Mouse (Mus musculus) ES-Bruce4 (cell line): ENCODE results near the gene Xrcc3. TPM values are rescaled to one million over a fixed set of nuclear protein-coding genes. Genes with fewer than 3 reads are reported as not detected.

Source experiments
- H3K27ac ChIP-seq: 2 replicates; pipeline ENCODE4 v1.5.1; 2012; ENCODE audit warnings: low read length, inconsistent platforms; ENCODE audit not compliant: insufficient read depth
- H3K27me3 ChIP-seq: 2 replicates; pipeline ENCODE4 v1.6.1; 2012; ENCODE audit warnings: mild to moderate bottlenecking, low read length, inconsistent platforms; ENCODE audit not compliant: control insufficient read depth, poor library complexity, insufficient read depth, severe bottlenecking
- H3K36me3 ChIP-seq: 2 replicates; pipeline ENCODE4 v1.6.1; 2012; ENCODE audit warnings: inconsistent platforms, mild to moderate bottlenecking, low read length, moderate library complexity; ENCODE audit not compliant: control insufficient read depth, poor library complexity, insufficient read depth, severe bottlenecking
- H3K4me1 ChIP-seq: one replicate; pipeline ENCODE4 v1.8.1; 2011; ENCODE audit warnings: low read length; ENCODE audit not compliant: control insufficient read depth, insufficient read depth
- H3K4me3 ChIP-seq: 2 replicates; pipeline ENCODE4 v1.5.1; 2011; ENCODE audit warnings: low read depth, mild to moderate bottlenecking, low read length
- H3K9ac ChIP-seq: 2 replicates; pipeline ENCODE4 v1.6.1; 2012; ENCODE audit warnings: low read depth, mild to moderate bottlenecking, inconsistent platforms; ENCODE audit not compliant: poor library complexity, severe bottlenecking
- H3K9me3 ChIP-seq: replicated peaks from 2 replicates; pipeline ENCODE4 v1.6.1; 2012; ENCODE audit warnings: mild to moderate bottlenecking, low read length, inconsistent platforms; ENCODE audit not compliant: control insufficient read depth, poor library complexity, insufficient read depth, severe bottlenecking
- CTCF ChIP-seq: IDR thresholded peaks from one replicate; pipeline ENCODE4 v1.8.1; 2011; ENCODE audit warnings: low read depth, low read length
- EP300 ChIP-seq: IDR thresholded peaks from 2 replicates; pipeline ENCODE4 v1.6.1; 2011; ENCODE audit warnings: low read depth, low read length; ENCODE audit not compliant: insufficient read depth
- POLR2A ChIP-seq: IDR thresholded peaks from one replicate; pipeline ENCODE4 v1.8.1; 2011; ENCODE audit warnings: low read length; ENCODE audit not compliant: insufficient read depth
- polyA plus RNA-seq: library from polyadenylated mRNA; stranded (reverse); fragments of >200 nt; gene quantifications from 2 replicates; pipeline ENCODE4 v1.2.4, GENCODE M21; 2011; ENCODE audit warnings: low read depth; ENCODE audit not compliant: missing spikeins, insufficient read depth, insufficient read length

Gene Xrcc3
- polyA plus RNA-seq, 1 experiment, result 14.3 TPM

DNA sequence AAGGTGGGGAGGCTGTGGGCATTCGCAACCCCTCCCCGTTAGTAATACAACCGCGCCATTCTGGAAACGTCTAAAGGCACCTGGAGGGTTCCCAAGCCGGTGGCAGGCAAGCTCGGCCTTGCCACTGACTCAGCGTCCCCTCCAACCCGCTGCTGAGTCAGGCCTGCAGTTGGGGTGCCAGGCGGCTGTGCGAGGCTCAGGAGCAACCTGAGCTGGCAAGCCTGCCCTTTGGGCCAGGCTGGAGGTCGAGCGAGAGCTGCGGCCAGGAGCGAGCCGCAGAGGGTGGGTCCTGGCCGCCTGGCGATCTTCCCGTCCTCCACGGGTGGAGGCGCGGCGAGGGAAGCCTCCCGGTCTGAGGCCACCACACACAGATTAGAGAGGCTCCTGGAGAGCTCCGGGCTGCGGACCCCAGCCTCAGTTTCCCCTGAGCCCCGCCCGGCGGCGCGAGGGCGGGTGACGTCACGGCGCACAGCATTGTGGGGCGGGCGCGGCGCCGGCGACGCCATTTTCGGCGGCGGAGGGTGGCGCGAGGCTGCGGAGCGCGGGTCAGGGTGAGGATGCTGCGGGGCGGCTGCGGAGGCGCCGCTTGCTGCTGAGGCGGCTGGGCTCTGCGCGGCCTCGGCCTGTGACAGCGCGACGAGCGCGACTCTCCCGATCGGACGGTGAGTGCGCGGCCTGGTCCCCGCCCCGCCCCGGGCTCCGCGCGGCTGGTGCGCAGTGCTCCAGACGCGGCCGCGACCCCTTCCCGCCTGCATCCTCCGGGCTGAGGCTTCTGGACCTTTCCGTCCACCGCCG lies 55.1 kb downstream of the Xrcc3 start, which contains the start of gene Klc1:
TSS of gene Klc1 (plus strand) at position 469 of the 795 bp plus-strand sequence.
- Histone ChIP-seq H3K27ac (no peak within 1 kb of the TSS), H3K36me3 (no peaks in the 10 kb centered on the region), H3K4me1 (peaks cover 5% of the 10 kb centered on the region), H3K9ac (peak within 1 kb of the TSS; percentile 72), H3K4me3 (peak within 1 kb of the TSS; percentile 93), H3K9me3 (no peaks in the 10 kb centered on the region), H3K27me3 (no peaks in the 10 kb centered on the region)
- TF ChIP-seq EP300 (no peak), POLR2A (peak; percentile 58), CTCF (no peak)

DNA sequence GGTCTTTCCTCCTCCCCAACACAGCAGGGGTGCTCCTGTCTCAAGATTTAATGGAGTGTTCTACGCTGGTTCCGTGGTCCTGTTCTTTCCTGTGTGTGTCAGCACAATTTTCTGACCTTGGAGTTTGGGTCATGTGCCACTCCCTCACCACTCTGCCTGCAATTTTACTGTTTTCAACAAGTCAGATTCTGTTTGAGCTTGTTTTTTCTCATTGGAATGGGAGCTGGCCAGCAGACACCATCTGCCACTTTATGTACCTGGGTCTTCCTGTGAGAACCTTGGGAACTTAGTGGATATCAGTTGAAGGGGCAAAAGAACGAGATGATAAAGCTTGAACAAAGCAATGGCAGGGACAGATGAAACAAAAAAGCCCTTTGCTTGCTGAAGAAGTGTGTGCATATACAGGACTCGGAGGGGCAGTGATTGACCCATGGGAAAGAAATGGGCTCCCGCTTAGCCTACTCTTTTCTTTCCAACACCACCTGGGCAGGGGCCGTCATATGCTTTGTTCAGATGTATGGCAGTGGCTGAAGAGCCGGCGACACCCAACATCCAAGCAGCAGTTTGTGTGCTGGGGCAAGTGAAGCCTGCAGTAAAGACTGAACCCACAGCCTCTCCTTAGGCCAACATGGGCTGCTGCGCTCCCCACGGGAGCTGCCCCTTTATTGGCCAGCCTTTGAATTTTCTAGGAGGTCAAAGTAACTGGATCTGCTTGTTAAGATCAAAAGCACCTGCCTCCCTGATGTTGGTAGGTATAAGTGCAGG lies 55.9 kb downstream of the Xrcc3 start:
- Histone ChIP-seq H3K4me3 (peak overlapping the region; percentile 93), H3K4me1 (peaks cover 5% of the 10 kb centered on the region), H3K27me3 (no peaks in the 10 kb centered on the region), H3K27ac (no peak overlapping the region), H3K9ac (peak overlapping the region; percentile 72), H3K9me3 (no peaks in the 10 kb centered on the region), H3K36me3 (no peaks in the 10 kb centered on the region)
- no peak for TF ChIP-seq CTCF
- no peak for TF ChIP-seq POLR2A
- TF ChIP-seq EP300, result no peak

DNA sequence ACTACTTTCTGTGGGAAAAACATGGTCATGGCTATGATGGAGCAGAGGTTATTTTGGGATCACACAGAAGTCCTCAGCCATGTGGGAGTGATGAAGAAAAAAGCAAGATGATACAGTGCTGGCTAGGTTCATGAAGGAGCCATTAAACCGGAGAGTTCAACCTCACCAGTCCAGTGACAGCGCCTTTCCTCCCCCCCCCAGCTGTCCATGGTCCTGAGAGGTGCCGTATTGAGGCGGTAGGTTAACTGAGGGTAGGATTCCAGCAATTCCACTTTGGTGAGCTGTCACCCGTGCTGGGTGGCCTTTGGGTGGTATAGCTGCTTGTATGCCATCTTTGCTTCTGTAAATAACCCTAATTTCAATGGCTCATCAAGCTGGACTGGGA lies 57.0 kb downstream of the Xrcc3 start:
- no peak for TF ChIP-seq CTCF
- no peak for TF ChIP-seq POLR2A
- no peak for TF ChIP-seq EP300
- H3K27me3 ChIP-seq, result no peaks in the 10 kb centered on the region
- H3K36me3 ChIP-seq, result no peaks in the 10 kb centered on the region
- H3K4me1 ChIP-seq, result peaks cover 2% of the 10 kb centered on the region
- H3K4me3 ChIP-seq, result no peak overlapping the region
- H3K9ac ChIP-seq, result no peak overlapping the region
- no peak overlapping the region for H3K27ac ChIP-seq
- no peaks in the 10 kb centered on the region for H3K9me3 ChIP-seq

DNA sequence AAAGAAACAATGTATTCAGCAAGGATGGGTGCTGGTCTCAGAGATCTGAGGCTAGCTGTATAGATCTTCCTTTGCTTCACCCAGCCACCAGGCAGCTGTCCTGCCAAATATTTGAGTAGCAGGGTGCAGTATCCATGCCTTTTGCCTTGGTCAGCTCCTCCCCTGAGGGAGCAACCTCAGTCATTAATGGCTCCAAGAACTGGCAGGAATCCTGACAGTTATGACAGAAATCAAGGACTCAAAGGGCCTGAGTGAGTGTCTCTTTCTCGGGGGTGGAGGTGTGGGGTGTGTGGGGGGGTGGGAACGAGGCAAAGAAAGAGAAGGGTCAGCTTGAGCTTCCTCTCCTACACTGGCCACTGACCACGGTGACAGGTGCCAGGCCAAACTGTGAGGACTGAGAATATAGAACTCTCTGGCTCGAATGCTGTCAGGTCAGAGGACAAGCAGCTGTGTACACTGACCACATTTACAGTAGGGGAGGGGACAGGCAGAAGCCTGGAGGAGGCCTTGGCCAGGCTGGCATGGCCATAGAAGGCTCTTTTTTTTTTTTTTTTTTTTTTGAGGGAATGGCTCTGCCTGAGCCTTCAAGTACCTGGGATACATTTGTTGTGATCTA lies 57.5 kb downstream of the Xrcc3 start:
- peaks cover 2% of the 10 kb centered on the region for H3K4me1 ChIP-seq
- H3K9me3 ChIP-seq, result no peaks in the 10 kb centered on the region
- no peak overlapping the region for H3K9ac ChIP-seq
- no peaks in the 10 kb centered on the region for H3K36me3 ChIP-seq
- H3K4me3 ChIP-seq, result no peak overlapping the region
- no peaks in the 10 kb centered on the region for H3K27me3 ChIP-seq
- TF ChIP-seq POLR2A (no peak), EP300 (no peak), CTCF (no peak)
- no peak overlapping the region for H3K27ac ChIP-seq

DNA sequence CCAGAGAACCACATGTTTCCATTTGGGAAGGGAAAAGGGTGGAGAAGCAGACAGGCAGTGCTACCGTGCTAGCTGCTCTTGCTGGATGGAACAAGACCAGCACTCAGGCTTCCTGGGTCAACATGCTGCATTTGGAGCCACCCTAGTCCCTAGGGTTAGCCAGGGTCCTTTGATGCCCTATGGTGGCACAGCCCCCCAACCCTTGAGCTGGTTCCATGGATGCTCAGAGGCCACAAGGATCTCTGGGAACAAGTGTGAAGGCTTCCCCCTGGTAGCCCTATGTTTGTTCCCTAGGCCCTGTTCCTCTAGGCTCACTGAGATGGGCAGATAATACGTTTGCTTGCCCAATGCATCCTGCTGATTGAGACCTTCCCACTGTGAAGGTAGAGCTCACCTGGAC lies 58.4 kb downstream of the Xrcc3 start:
- Histone ChIP-seq H3K27me3 (no peaks in the 10 kb centered on the region), H3K9me3 (no peaks in the 10 kb centered on the region), H3K4me1 (peaks cover 2% of the 10 kb centered on the region), H3K36me3 (no peaks in the 10 kb centered on the region), H3K4me3 (no peak overlapping the region), H3K27ac (no peak overlapping the region), H3K9ac (no peak overlapping the region)
- TF ChIP-seq POLR2A (no peak), CTCF (no peak)

DNA sequence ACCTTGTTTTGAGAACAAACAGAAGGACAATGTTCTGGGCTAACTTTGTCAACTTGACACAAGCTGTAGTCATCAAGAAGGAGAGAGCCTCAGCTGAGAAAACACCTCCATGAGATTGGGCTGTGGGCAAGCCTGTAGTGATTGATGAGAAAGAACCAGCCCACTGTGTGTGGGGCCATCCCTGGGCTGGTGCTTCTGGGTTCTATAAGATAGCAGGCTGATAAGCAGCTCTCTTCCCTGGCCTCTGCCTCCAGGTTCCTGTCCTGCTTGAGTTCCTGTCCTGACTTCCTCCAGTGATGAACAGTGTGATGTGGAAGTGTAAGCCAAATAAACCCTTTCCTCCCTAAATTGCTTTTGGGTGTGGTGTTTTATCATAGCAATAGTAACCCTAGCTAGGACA lies 59.0 kb downstream of the Xrcc3 start:
- no peaks in the 10 kb centered on the region for H3K27me3 ChIP-seq
- TF ChIP-seq EP300 (no peak), POLR2A (no peak), CTCF (no peak)
- no peak overlapping the region for H3K4me3 ChIP-seq
- H3K9me3 ChIP-seq, result no peaks in the 10 kb centered on the region
- H3K27ac ChIP-seq, result no peak overlapping the region
- no peak overlapping the region for H3K9ac ChIP-seq
- peaks cover 2% of the 10 kb centered on the region for H3K4me1 ChIP-seq
- H3K36me3 ChIP-seq, result no peaks in the 10 kb centered on the region
